Mouse (Mus musculus) myocyte (in vitro differentiated cells): ENCODE data around the gene Cyth3.
A peak's percentile ranks its signal among the peaks of the same experiment; 100 is the strongest.

Source experiments
- E2F4 ChIP-seq: IDR thresholded peaks from one replicate; pipeline ENCODE4 v1.6.1; 2011; ENCODE audit warnings: mild to moderate bottlenecking, control low read depth, moderate library complexity; ENCODE audit not compliant: insufficient read depth
- MAX ChIP-seq: IDR thresholded peaks from one replicate; pipeline ENCODE4 v1.6.1; 2011; ENCODE audit warnings: low read depth, mild to moderate bottlenecking, control low read depth
- POLR2A ChIP-seq: IDR thresholded peaks from one replicate; pipeline ENCODE4 v1.6.1; 2011; ENCODE audit warnings: low read depth, mild to moderate bottlenecking, control low read depth, moderate library complexity; ENCODE audit not compliant: insufficient read length
- POLR2AphosphoS2 ChIP-seq: IDR thresholded peaks from one replicate; pipeline ENCODE4 v1.6.1; 2011; ENCODE audit warnings: low read depth, control low read depth; ENCODE audit not compliant: insufficient read length
- REST ChIP-seq: IDR thresholded peaks from one replicate; pipeline ENCODE4 v1.6.1; 2011; ENCODE audit warnings: mild to moderate bottlenecking, control low read depth, moderate library complexity; ENCODE audit not compliant: insufficient read depth, insufficient read length
- SRF ChIP-seq: IDR thresholded peaks from one replicate; pipeline ENCODE4 v1.6.1; 2011; ENCODE audit warnings: low read depth; ENCODE audit not compliant: control insufficient read depth, insufficient read length
- TCF12 ChIP-seq: IDR thresholded peaks from one replicate; pipeline ENCODE4 v1.6.1; 2011; ENCODE audit warnings: mild to moderate bottlenecking, control low read depth; ENCODE audit not compliant: poor library complexity, insufficient read depth, severe bottlenecking
- TCF3 ChIP-seq: IDR thresholded peaks from one replicate; pipeline ENCODE4 v1.6.1; 2011; ENCODE audit warnings: low read depth, control low read depth; ENCODE audit not compliant: insufficient read length
- USF1 ChIP-seq: IDR thresholded peaks from one replicate; pipeline ENCODE4 v1.6.1; 2011; ENCODE audit warnings: low read depth, mild to moderate bottlenecking, control low read depth, moderate library complexity

DNA sequence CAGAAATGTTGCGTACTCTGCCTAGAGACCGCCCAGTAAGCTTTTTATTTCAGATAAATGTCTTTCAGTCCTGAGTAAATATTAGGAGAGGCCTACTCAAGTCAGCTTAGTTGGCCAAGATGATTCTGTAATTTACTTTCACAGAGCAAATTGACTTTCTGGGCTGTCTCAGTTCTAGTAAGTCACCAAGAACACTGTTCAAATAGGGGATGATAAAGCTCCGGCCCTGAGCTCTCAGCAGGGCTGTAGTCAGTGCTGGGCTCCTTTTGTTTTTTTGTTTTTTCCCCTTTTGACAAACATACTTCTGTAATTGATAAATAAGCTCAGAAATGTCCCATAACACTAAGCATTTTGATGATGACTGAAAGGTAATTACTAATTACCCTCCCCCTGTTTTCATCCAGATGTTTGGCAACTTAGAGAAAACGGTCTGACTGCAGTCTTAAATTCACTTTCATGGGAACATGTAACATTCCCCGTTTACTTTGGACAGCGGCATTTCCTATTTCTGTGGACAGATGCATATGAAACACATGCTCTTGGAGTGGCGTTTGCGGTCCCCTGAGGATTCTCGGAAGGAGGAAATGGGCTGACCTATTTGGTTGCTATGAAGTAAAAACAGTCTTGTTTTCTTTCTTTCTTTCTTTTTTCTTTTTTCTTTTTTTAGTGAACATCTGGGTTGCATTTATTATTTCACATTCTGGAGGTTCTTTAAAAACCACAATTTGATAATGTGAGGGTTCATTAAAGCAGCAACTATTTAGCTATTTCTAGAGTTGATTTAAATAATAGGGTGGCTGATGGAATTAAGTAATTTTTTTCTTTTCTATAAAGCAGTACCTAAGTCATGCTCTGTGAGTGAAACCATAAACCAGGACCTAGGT, 10.7 kb downstream of the Cyth3 start:
- TF ChIP-seq MAX (peak; percentile 9), POLR2A (no peak), REST (no peak), E2F4 (no peak), TCF3 (no peak), TCF12 (no peak), POLR2AphosphoS2 (no peak), SRF (no peak), USF1 (no peak)
